Mouse (Mus musculus) midbrain, embryonic 14.5 days (tissue): ENCODE results near the gene Tmem19. TPM values are rescaled to one million over a fixed set of nuclear protein-coding genes. Genes with fewer than 3 reads are reported as not detected.

ENCODE experiments used
- ATAC-seq: fragments of 200-750 bp; cut with Nextera tagmentation; 2 replicates; pipeline ENCODE4 v1.8.0; 2017; ENCODE audit warnings: moderate number of reproducible peaks, moderate library complexity; ENCODE audit not compliant: low FRiP score, low TSS enrichment
- DNase-seq: peaks from one replicate; pipeline ENCODE4 v3.0.0-alpha.2; 2015
- H3K27ac ChIP-seq: fragments of 300-500 bp; sonication (generic); replicated peaks from 2 replicates; pipeline ENCODE4 v1.5.1; 2014; ENCODE audit warnings: mild to moderate bottlenecking, low read depth, low read length, moderate library complexity
- H3K27me3 ChIP-seq: fragments of 300-500 bp; sonication (generic); 2 replicates; pipeline ENCODE4 v1.6.1; 2014; ENCODE audit warnings: low read length, control low read depth, mixed read lengths; ENCODE audit not compliant: control insufficient read depth, insufficient read depth
- H3K36me3 ChIP-seq: fragments of 300-500 bp; sonication (generic); 2 replicates; pipeline ENCODE4 v1.6.1; 2014; ENCODE audit warnings: low read length, control low read depth; ENCODE audit not compliant: control insufficient read depth, insufficient read depth
- H3K4me1 ChIP-seq: fragments of 300-500 bp; sonication (generic); 2 replicates; pipeline ENCODE4 v1.6.1; 2014; ENCODE audit warnings: mild to moderate bottlenecking, antibody characterized with exemption, low read length, control low read depth; ENCODE audit not compliant: control insufficient read depth, insufficient read depth
- H3K4me2 ChIP-seq: fragments of 300-500 bp; sonication (generic); 2 replicates; pipeline ENCODE4 v1.6.1; 2014; ENCODE audit warnings: mild to moderate bottlenecking, low read length, moderate library complexity
- H3K4me3 ChIP-seq: fragments of 300-500 bp; sonication (generic); replicated peaks from 2 replicates; pipeline ENCODE4 v1.5.1; 2014; ENCODE audit warnings: low read depth, low read length
- H3K9ac ChIP-seq: fragments of 300-500 bp; sonication (generic); replicated peaks from 2 replicates; pipeline ENCODE4 v1.6.1; 2014; ENCODE audit warnings: mild to moderate bottlenecking, low read length, moderate library complexity
- H3K9me3 ChIP-seq: fragments of 300-500 bp; sonication (generic); 2 replicates; pipeline ENCODE4 v1.6.1; 2016; ENCODE audit warnings: low read length, control low read depth, mixed read lengths; ENCODE audit not compliant: control insufficient read depth
- WGBS: fragments of 180-500 bp; shearing (Covaris S2); extraction: QIAGEN DNeasy Blood & Tissue Kit; methylation state at CpG from one replicate; pipeline ENCODE4 v1.1.7; 2014; 5-methylcytosine and 5-hydroxymethylcytosine counted together
- polyA plus RNA-seq: library from polyadenylated mRNA; unstranded; fragments of >200 nt; fragmentation: Nextera tagmentation; extraction: Ambion mirVana; gene quantifications from 2 replicates; pipeline ENCODE4 v1.2.1, GENCODE M21; 2014

Gene Tmem19
- 32.5 and 43.3 TPM in 2 replicates for polyA plus RNA-seq

GRCm38 (mm10) chr10:115361840-115362622 lies at the start of gene Tmem19:
Tmem19 (minus strand) TSS chr10:115362501.
- ATAC-seq (peak; percentile 99), DNase-seq (peak; percentile 99)
- Histone ChIP-seq H3K4me3 (peak within 1 kb of the TSS; percentile 63), H3K36me3 (peaks cover 4% of the 10 kb centered on the region), H3K4me2 (peak within 1 kb of the TSS; percentile 63), H3K4me1 (peaks cover 20% of the 10 kb centered on the region), H3K9me3 (no peaks in the 10 kb centered on the region), H3K27me3 (no peaks in the 10 kb centered on the region), H3K27ac (peak within 1 kb of the TSS; percentile 95), H3K9ac (peak within 1 kb of the TSS; percentile 60)
- WGBS = under 1% methylated on average over 44 of the region's 58 CpGs

DNA sequence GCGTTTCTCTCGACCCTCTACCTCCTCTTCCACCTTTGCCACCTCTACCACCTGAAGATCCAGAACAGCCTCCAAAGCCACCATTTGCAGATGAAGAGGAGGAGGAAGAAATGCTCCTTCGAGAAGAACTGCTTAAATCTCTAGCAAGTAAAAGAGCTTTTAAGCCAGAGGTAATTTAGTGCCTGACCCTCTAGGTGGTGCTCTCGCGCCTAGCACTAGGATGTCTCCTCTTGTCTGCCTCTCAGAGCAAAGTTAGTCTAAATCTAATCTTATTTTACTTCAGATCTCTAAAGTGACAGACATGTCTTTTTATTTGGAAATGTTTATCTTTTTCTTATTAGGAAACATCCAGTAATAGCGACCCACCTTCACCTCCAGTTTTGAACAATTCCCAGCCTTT lies 44.1 kb upstream of the Tmem19 start:
- Histone ChIP-seq H3K4me3 (no peak overlapping the region), H3K9ac (no peak overlapping the region), H3K27ac (no peak overlapping the region), H3K9me3 (no peaks in the 10 kb centered on the region), H3K36me3 (peaks cover 80% of the 10 kb centered on the region), H3K27me3 (no peaks in the 10 kb centered on the region), H3K4me2 (no peak overlapping the region), H3K4me1 (no peaks in the 10 kb centered on the region)
- no peak for ATAC-seq
- peak; percentile 89 for DNase-seq
- WGBS = 68% methylated on average over 6 of the region's 6 CpGs

GRCm38 (mm10) chr10:115391896-115392295 lies 29.6 kb upstream of the Tmem19 start:
- H3K9me3 ChIP-seq = no peaks in the 10 kb centered on the region
- no peak overlapping the region for H3K27ac ChIP-seq
- ATAC-seq (no peak), DNase-seq (no peak)
- H3K9ac ChIP-seq = no peak overlapping the region
- H3K4me3 ChIP-seq = no peak overlapping the region
- no peaks in the 10 kb centered on the region for H3K27me3 ChIP-seq
- 97% methylated on average over 1 of the region's 1 CpGs for whole genome bisulfite sequencing
- no peak overlapping the region for H3K4me2 ChIP-seq
- H3K4me1 ChIP-seq = peaks cover 24% of the 10 kb centered on the region
- peaks cover 39% of the 10 kb centered on the region for H3K36me3 ChIP-seq

DNA sequence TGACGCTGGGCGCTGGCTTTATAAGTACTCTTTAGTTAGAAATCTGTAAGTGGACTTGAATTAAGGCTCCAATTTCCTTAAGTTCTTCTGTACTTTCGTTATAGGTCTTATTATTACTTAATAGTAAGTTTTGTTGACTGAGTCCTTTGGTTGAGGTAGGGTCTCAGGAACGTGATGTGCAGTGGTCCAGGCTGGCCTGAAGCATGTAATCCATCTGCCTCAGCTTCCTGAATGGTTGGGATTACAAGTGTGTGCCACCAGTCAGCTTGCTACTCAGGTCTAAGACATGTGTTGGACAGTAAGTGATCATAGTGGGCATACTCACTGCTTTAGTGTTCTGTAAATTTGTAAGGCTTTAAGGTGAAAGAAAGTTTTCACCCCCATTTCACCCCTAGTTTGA lies 28.8 kb upstream of the Tmem19 start:
- WGBS = 92% methylated on average over 4 of the region's 4 CpGs
- ATAC-seq = no peak
- peaks cover 32% of the 10 kb centered on the region for H3K4me1 ChIP-seq
- no peak for DNase-seq
- no peak overlapping the region for H3K9ac ChIP-seq
- H3K27me3 ChIP-seq = no peaks in the 10 kb centered on the region
- H3K27ac ChIP-seq = no peak overlapping the region
- H3K4me3 ChIP-seq = no peak overlapping the region
- H3K4me2 ChIP-seq = no peak overlapping the region
- no peaks in the 10 kb centered on the region for H3K9me3 ChIP-seq
- peaks cover 39% of the 10 kb centered on the region for H3K36me3 ChIP-seq

GRCm38 (mm10) chr10:115387891-115388290 lies 25.6 kb upstream of the Tmem19 start:
- Histone ChIP-seq H3K36me3 (peaks cover 17% of the 10 kb centered on the region), H3K4me2 (peak overlapping the region; percentile 81), H3K9me3 (no peaks in the 10 kb centered on the region), H3K9ac (0 out of 2 replicates have a peak overlapping the region, but pooled peaks have one; percentile 34), H3K27me3 (no peaks in the 10 kb centered on the region), H3K27ac (no peak overlapping the region), H3K4me3 (no peak overlapping the region), H3K4me1 (peaks cover 37% of the 10 kb centered on the region)
- DNase-seq = no peak
- 77% methylated on average over 3 of the region's 3 CpGs for WGBS
- ATAC-seq = no peak

GRCm38 (mm10) chr10:115385018-115386002 lies 23.0 kb upstream of the Tmem19 start:
- Histone ChIP-seq H3K9me3 (no peaks in the 10 kb centered on the region), H3K36me3 (peaks cover 6% of the 10 kb centered on the region; the same call in 1 of the 2 replicates), H3K4me3 (peak overlapping the region; percentile 93), H3K4me1 (peaks cover 46% of the 10 kb centered on the region), H3K27me3 (no peaks in the 10 kb centered on the region), H3K27ac (peak overlapping the region; percentile 98), H3K9ac (peak overlapping the region; percentile 89), H3K4me2 (peak overlapping the region; percentile 81)
- WGBS = under 1% methylated on average over 98 of the region's 101 CpGs
- ATAC-seq (peak; percentile 2), DNase-seq (peak; percentile 69)

- Histone ChIP-seq H3K4me2 (peak within 1 kb of the TSS; percentile 81), H3K27ac (peak within 1 kb of the TSS; percentile 98), H3K9ac (peak within 1 kb of the TSS; percentile 89), H3K36me3 (peaks cover 2% of the 10 kb centered on the region; the same call in 1 of the 2 replicates), H3K4me3 (peak within 1 kb of the TSS; percentile 93), H3K4me1 (peaks cover 46% of the 10 kb centered on the region), H3K27me3 (no peaks in the 10 kb centered on the region), H3K9me3 (no peaks in the 10 kb centered on the region)
- DNase-seq (peak; percentile 100), ATAC-seq (peak; percentile 97)
- WGBS = under 1% methylated on average over 65 of the region's 65 CpGs
Observed at GRCm38 (mm10) chr10:115384221-115385017, 22.1 kb upstream of the Tmem19 start, which contains the start of the genes Thap2 and Zfc3h1. Thap2 (minus strand) TSS chr10:115384443. Zfc3h1 (plus strand) TSS chr10:115384959.
